Mouse (Mus musculus): ENCODE data around the gene Ube2o. TPM values are rescaled to one million over a fixed set of nuclear protein-coding genes. Genes with fewer than 3 reads are reported as not detected.

Gene Ube2o
- polyA plus RNA-seq, 1 experiment from 2014 or later = 23.5 TPM

DNA sequence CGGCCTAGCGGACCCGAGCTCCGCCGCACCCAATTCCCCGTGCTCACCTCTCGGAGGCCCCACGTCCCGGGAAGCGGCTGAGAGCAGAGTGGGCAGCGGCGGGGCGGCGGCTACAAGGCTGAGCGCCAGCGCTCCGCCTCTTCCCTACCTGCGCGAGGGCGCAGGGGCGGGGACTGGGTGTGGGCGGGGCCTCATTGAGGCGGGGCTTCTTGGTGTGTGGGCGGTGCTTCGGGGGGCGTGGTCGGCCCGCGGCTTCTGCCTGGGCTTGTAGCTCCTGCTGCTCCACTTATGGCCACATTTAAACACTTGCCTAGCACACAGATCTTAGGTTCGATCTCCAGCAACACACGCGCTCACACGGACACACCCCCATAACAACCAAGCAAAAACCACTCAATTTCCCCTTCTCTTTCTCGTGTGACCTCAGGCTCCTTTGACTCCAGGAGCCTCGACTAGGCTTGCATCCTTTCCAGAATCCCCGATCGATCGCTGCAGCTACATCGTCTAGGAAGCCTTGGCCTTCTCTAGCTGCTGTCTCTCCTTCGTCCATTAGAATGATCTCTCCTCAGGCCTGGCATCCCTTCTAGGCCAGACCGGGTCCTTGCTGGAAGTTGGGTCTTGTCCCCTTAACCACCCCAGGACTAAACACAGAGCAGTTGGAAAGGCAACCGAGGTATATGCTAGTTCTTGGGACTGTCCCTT lies 43.0 kb upstream of the Ube2o start:
- peak overlapping the region; percentile 61 for H3K4me3 ChIP-seq (ENCODE audit: low read depth, low read length)
- H3K9ac ChIP-seq (ENCODE audit: low read length) = peak overlapping the region; percentile 53
- H3K27ac ChIP-seq (ENCODE audit: low read depth, low read length) = no peak overlapping the region
- H3K4me2 ChIP-seq (ENCODE audit: low read depth, low read length, severe bottlenecking) = peak overlapping the region; percentile 85
- no peaks in the 10 kb centered on the region for H3K36me3 ChIP-seq (ENCODE audit: control insufficient read depth, insufficient read depth, low read length)
- WGBS = 12% methylated on average over 42 of the region's 42 CpGs
- no peaks in the 10 kb centered on the region for H3K9me3 ChIP-seq (ENCODE audit: control insufficient read depth, low read length)
- H3K27me3 ChIP-seq (ENCODE audit: control insufficient read depth, insufficient read depth, low read length) = peaks cover 10% of the 10 kb centered on the region; the same call in 1 of the 2 replicates
- ATAC-seq (replicated peaks; ENCODE audit: low FRiP score) = peak; percentile 66
- H3K4me1 ChIP-seq (replicated peaks; ENCODE audit: control insufficient read depth, insufficient read depth, low read length) = peaks cover 10% of the 10 kb centered on the region; the same call in 1 of the 2 replicates
- peak; percentile 93 for DNase-seq (ENCODE audit: low spot score)

DNA sequence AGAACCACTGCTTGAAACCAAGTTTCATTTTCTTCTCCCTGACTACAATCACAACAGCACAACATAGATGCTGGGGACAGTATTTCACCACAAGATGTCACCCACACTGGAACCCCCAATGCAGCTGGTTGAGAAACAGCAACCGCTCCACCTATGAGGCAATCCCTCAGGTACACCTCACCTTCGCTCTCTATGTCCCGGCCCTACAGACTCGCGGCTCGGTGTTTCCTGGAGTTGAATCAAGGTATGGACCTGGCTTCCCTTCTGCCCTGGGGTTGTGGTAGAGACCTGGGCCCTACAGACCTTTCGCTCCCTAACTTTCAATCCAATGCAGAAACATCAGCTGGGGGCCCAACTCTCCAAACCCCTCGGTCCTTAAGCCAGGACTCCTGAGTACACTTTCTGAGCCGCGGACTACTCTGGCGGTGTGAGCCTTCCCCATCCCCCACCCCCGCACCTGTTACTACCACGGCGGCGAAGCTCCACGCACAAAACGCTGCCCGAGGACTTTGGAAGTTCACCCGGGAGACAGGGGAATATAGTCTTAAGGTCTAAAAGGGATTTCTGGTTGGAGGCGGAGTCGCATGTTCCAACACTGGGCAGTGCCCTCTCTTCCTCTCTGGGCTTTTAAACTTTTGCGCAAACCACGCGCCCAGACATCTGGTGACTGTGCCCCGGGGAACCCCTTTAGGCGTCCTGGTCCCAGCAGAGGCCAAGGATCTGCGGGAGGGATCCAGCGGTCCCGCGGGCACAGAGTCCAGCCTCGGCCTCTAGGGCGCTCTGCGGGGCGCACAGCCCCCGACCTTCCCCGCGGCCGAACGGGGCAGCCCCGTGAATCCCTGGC lies 42.3 kb upstream of the Ube2o start:
- H3K4me2 ChIP-seq (ENCODE audit: low read depth, low read length, severe bottlenecking) = peak overlapping the region; percentile 85
- no peaks in the 10 kb centered on the region for H3K9me3 ChIP-seq (ENCODE audit: control insufficient read depth, low read length)
- H3K9ac ChIP-seq (ENCODE audit: low read length) = peak overlapping the region; percentile 53
- WGBS = 7% methylated on average over 40 of the region's 40 CpGs
- H3K27me3 ChIP-seq (ENCODE audit: control insufficient read depth, insufficient read depth, low read length) = peaks cover 10% of the 10 kb centered on the region; the same call in 1 of the 2 replicates
- H3K27ac ChIP-seq (ENCODE audit: low read depth, low read length) = no peak overlapping the region
- peak; percentile 37; the same call in 1 of the 2 replicates for ATAC-seq (replicated peaks; ENCODE audit: low FRiP score)
- peak overlapping the region; percentile 61 for H3K4me3 ChIP-seq (ENCODE audit: low read depth, low read length)
- H3K36me3 ChIP-seq (ENCODE audit: control insufficient read depth, insufficient read depth, low read length) = no peaks in the 10 kb centered on the region
- DNase-seq (ENCODE audit: low spot score) = no peak
- H3K4me1 ChIP-seq (replicated peaks; ENCODE audit: control insufficient read depth, insufficient read depth, low read length) = peaks cover 10% of the 10 kb centered on the region; the same call in 1 of the 2 replicates

DNA sequence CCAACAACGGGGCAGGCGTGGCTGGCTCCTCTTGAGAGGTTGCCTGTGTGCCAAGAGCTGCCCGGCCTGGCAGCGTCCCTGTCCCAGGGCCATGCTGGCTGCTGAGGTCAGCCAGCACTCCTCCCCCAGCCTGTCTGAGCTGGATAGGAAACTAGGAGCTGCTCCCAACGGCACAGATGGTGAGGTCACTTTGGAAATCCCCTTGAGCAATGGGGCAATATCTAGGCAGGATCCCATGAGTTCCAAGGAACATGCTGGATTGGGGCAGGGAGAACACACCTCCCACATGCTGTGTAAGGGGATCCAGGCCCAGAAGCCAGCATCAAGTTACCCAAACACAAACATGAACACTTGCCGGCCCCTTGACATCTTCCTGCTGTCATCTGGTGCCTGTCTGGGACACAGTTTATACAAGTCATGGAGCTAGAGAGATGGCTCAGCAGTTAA lies 40.0 kb upstream of the Ube2o start:
- 61% methylated on average over 6 of the region's 6 CpGs for WGBS
- ATAC-seq (replicated peaks; ENCODE audit: low FRiP score) (no peak), DNase-seq (ENCODE audit: low spot score) (no peak)
- Histone ChIP-seq H3K9me3 (ENCODE audit: control insufficient read depth, low read length) (no peaks in the 10 kb centered on the region), H3K4me3 (ENCODE audit: low read depth, low read length) (no peak overlapping the region), H3K27ac (ENCODE audit: low read depth, low read length) (no peak overlapping the region), H3K4me1 (replicated peaks; ENCODE audit: control insufficient read depth, insufficient read depth, low read length) (peaks cover 10% of the 10 kb centered on the region; the same call in 1 of the 2 replicates), H3K9ac (ENCODE audit: low read length) (no peak overlapping the region), H3K4me2 (ENCODE audit: low read depth, low read length, severe bottlenecking) (no peak overlapping the region), H3K36me3 (ENCODE audit: control insufficient read depth, insufficient read depth, low read length) (no peaks in the 10 kb centered on the region), H3K27me3 (ENCODE audit: control insufficient read depth, insufficient read depth, low read length) (peaks cover 10% of the 10 kb centered on the region; the same call in 1 of the 2 replicates)

DNA sequence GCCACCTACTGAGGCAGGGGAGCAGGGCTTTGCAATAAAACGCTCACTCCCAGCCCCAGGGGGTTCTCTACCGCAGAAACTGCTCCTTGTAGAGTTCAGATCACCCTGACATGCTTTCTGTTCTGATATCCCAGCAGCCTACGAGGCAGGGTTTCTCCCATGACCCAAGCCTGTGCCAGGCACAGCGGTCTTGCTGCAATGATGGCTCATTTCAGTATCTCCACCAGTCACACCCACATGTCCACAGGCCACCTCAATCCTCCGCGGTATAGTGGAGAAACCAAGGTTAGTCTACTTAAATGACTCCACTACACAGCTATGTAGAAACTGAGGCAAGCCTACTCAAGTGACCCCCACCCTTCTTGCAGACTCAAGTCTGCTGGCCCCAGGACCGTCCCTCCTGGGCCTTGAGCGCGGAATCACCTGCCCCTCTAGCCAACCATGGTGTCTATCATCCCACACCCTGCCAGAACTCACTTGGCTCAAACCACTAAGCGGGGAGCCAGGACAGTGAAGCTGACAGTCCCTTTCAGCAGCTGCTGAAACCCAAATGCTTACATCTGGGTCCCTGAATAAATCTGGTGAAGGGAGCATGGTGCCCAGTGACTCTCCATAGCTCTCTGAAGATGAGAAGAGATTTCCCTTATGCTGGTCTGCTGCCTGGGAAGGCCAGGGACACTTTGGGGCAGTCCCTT lies 39.5 kb upstream of the Ube2o start:
- H3K36me3 ChIP-seq (ENCODE audit: control insufficient read depth, insufficient read depth, low read length) = no peaks in the 10 kb centered on the region
- no peak for ATAC-seq (replicated peaks; ENCODE audit: low FRiP score)
- peaks cover 12% of the 10 kb centered on the region; the same call in 1 of the 2 replicates for H3K4me1 ChIP-seq (replicated peaks; ENCODE audit: control insufficient read depth, insufficient read depth, low read length)
- H3K27ac ChIP-seq (ENCODE audit: low read depth, low read length) = no peak overlapping the region
- WGBS = 87% methylated on average over 10 of the region's 10 CpGs
- H3K4me3 ChIP-seq (ENCODE audit: low read depth, low read length) = no peak overlapping the region
- no peaks in the 10 kb centered on the region for H3K9me3 ChIP-seq (ENCODE audit: control insufficient read depth, low read length)
- H3K27me3 ChIP-seq (ENCODE audit: control insufficient read depth, insufficient read depth, low read length) = peaks cover 10% of the 10 kb centered on the region; the same call in 1 of the 2 replicates
- no peak overlapping the region for H3K4me2 ChIP-seq (ENCODE audit: low read depth, low read length, severe bottlenecking)
- DNase-seq (ENCODE audit: low spot score) = no peak
- no peak overlapping the region for H3K9ac ChIP-seq (ENCODE audit: low read length)

DNA sequence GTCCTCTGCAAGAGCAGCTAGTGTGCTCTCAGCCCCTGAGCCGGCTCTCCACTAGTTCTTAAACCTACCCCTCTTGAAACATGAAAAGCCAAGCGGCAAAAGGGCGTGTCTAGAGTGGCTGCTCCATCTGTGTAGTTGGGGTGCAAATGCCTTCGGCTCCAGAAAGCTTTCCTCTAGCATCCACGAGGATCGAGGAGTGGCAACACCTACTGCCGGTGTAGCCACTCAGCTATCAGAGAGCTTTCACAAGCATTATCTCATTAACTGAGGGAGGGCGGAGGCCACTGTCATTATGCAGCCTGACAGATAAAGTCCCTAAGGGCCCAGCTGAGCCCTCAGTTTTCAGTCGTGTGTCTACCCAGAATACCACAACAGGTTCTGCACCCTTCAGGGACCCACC lies 38.8 kb upstream of the Ube2o start:
- H3K36me3 ChIP-seq (ENCODE audit: control insufficient read depth, insufficient read depth, low read length) = no peaks in the 10 kb centered on the region
- no peaks in the 10 kb centered on the region for H3K9me3 ChIP-seq (ENCODE audit: control insufficient read depth, low read length)
- ATAC-seq (replicated peaks; ENCODE audit: low FRiP score) = no peak
- peaks cover 10% of the 10 kb centered on the region; the same call in 1 of the 2 replicates for H3K27me3 ChIP-seq (ENCODE audit: control insufficient read depth, insufficient read depth, low read length)
- DNase-seq (ENCODE audit: low spot score) = no peak
- H3K4me1 ChIP-seq (replicated peaks; ENCODE audit: control insufficient read depth, insufficient read depth, low read length) = peaks cover 12% of the 10 kb centered on the region; the same call in 1 of the 2 replicates
- no peak overlapping the region for H3K4me3 ChIP-seq (ENCODE audit: low read depth, low read length)
- H3K9ac ChIP-seq (ENCODE audit: low read length) = no peak overlapping the region
- H3K27ac ChIP-seq (ENCODE audit: low read depth, low read length) = no peak overlapping the region
- WGBS = 47% methylated on average over 9 of the region's 9 CpGs
- H3K4me2 ChIP-seq (ENCODE audit: low read depth, low read length, severe bottlenecking) = no peak overlapping the region

DNA sequence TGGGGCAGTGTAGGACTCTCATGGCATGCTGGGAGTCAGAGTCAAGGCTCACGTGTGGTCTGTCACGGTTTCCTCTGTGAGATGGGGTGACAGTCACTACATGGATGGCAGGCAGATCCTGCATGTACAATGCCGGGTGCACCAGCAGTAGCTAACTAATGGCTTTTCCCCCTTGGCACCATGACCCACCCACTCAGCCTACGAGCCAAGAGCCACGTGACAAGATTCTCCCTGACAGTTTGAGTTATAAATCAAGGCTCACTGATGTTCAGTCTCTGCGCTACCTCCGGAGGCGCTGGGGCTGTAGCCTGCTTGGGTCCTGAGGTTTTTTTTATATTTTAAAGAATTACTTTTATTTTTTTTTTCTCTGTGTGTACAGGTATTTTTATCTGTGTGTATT lies 38.3 kb upstream of the Ube2o start:
- no peaks in the 10 kb centered on the region for H3K36me3 ChIP-seq (ENCODE audit: control insufficient read depth, insufficient read depth, low read length)
- no peak overlapping the region for H3K27ac ChIP-seq (ENCODE audit: low read depth, low read length)
- H3K4me1 ChIP-seq (replicated peaks; ENCODE audit: control insufficient read depth, insufficient read depth, low read length) = peaks cover 12% of the 10 kb centered on the region; the same call in 1 of the 2 replicates
- H3K27me3 ChIP-seq (ENCODE audit: control insufficient read depth, insufficient read depth, low read length) = peaks cover 10% of the 10 kb centered on the region; the same call in 1 of the 2 replicates
- no peak overlapping the region for H3K4me2 ChIP-seq (ENCODE audit: low read depth, low read length, severe bottlenecking)
- WGBS = 87% methylated on average over 8 of the region's 8 CpGs
- ATAC-seq (replicated peaks; ENCODE audit: low FRiP score) (no peak), DNase-seq (ENCODE audit: low spot score) (no peak)
- H3K9ac ChIP-seq (ENCODE audit: low read length) = no peak overlapping the region
- no peaks in the 10 kb centered on the region for H3K9me3 ChIP-seq (ENCODE audit: control insufficient read depth, low read length)
- H3K4me3 ChIP-seq (ENCODE audit: low read depth, low read length) = no peak overlapping the region

DNA sequence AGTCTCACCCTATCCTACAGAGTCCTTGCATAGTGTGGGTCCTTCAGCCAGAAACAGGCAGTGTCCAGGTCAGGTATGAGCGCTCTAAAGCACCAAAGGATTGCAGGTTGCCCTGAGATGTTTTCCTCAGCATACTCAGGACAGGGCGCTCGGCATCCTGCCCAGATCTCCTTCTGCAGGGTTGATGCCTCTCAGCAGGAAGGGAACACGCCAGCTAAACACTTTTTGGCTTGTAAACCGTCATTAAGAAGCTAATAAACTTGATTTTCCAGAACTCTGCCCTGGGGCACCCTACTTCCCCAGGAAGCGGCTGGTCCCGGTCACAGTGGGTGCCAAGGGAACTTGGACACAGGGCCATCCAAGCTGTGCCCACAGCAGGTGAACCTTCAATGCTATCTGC lies 37.9 kb upstream of the Ube2o start:
- DNase-seq (ENCODE audit: low spot score) (no peak), ATAC-seq (replicated peaks; ENCODE audit: low FRiP score) (no peak)
- Histone ChIP-seq H3K36me3 (ENCODE audit: control insufficient read depth, insufficient read depth, low read length) (no peaks in the 10 kb centered on the region), H3K9me3 (ENCODE audit: control insufficient read depth, low read length) (no peaks in the 10 kb centered on the region), H3K4me2 (ENCODE audit: low read depth, low read length, severe bottlenecking) (no peak overlapping the region), H3K27me3 (ENCODE audit: control insufficient read depth, insufficient read depth, low read length) (peaks cover 10% of the 10 kb centered on the region; the same call in 1 of the 2 replicates), H3K4me1 (replicated peaks; ENCODE audit: control insufficient read depth, insufficient read depth, low read length) (peaks cover 12% of the 10 kb centered on the region; the same call in 1 of the 2 replicates), H3K27ac (ENCODE audit: low read depth, low read length) (no peak overlapping the region), H3K9ac (ENCODE audit: low read length) (no peak overlapping the region), H3K4me3 (ENCODE audit: low read depth, low read length) (no peak overlapping the region)
- WGBS = 94% methylated on average over 7 of the region's 7 CpGs

DNA sequence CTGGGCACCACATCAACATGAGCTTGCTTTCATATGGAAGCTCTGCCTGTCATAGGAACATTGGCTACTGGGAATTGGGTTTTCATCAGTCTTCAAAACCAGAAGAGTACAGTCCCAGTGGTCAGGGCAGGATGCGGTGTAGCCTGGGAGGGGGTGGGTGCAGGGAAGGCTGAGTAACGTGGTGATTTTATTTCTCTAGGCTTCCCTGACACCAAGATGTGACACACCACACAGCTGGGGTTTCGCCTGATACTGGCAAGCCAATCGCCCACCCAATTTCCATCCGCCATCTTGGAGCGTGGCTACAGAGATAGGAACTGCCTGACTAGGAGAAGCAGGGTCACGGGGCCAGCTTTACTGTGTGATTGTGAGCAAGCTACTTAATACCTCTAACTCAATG lies 37.4 kb upstream of the Ube2o start:
- H3K36me3 ChIP-seq (ENCODE audit: control insufficient read depth, insufficient read depth, low read length) = no peaks in the 10 kb centered on the region
- no peak overlapping the region for H3K4me3 ChIP-seq (ENCODE audit: low read depth, low read length)
- no peak overlapping the region for H3K9ac ChIP-seq (ENCODE audit: low read length)
- H3K27me3 ChIP-seq (ENCODE audit: control insufficient read depth, insufficient read depth, low read length) = peaks cover 7% of the 10 kb centered on the region; the same call in 1 of the 2 replicates
- no peak overlapping the region for H3K4me2 ChIP-seq (ENCODE audit: low read depth, low read length, severe bottlenecking)
- no peak for ATAC-seq (replicated peaks; ENCODE audit: low FRiP score)
- 93% methylated on average over 7 of the region's 7 CpGs for WGBS
- peaks cover 7% of the 10 kb centered on the region; the same call in 1 of the 2 replicates for H3K4me1 ChIP-seq (replicated peaks; ENCODE audit: control insufficient read depth, insufficient read depth, low read length)
- DNase-seq (ENCODE audit: low spot score) = no peak
- H3K9me3 ChIP-seq (ENCODE audit: control insufficient read depth, low read length) = no peaks in the 10 kb centered on the region
- H3K27ac ChIP-seq (ENCODE audit: low read depth, low read length) = no peak overlapping the region

All from forebrain, embryonic 11.5 days (tissue).